Mouse (Mus musculus) kidney, postnatal 14 days (tissue): ENCODE data around the gene B4galt4.

Experiments used
- DNase-seq: peaks from one replicate; pipeline ENCODE4 v3.0.0; 2022; ENCODE audit warnings: mixed read lengths

B4galt4 gene

GRCm38 (mm10) chr16:38729139-38729538, 12.9 kb upstream of the B4galt4 start:
- DNase-seq: no peak

- DNase-seq: peak; percentile 59
Measured at GRCm38 (mm10) chr16:38729610-38730288, 12.3 kb upstream of the B4galt4 start.

GRCm38 (mm10) chr16:38730921-38731320, 11.1 kb upstream of the B4galt4 start:
- peak; percentile 43 for DNase-seq

- no peak for DNase-seq
Measured at GRCm38 (mm10) chr16:38741204-38741903, 710 bp upstream of the B4galt4 start.

GRCm38 (mm10) chr16:38742659-38743131, 631 bp downstream of the B4galt4 start:
- DNase-seq: peak; percentile 32

GRCm38 (mm10) chr16:38743941-38744673, 2.0 kb downstream of the B4galt4 start:
- no peak for DNase-seq

GRCm38 (mm10) chr16:38750803-38751202, 8.7 kb downstream of the B4galt4 start:
- DNase-seq: no peak

- DNase-seq: no peak
Measured at GRCm38 (mm10) chr16:38753631-38754030, 11.6 kb downstream of the B4galt4 start.

- no peak for DNase-seq
Measured at GRCm38 (mm10) chr16:38755452-38756176, 13.6 kb downstream of the B4galt4 start.

GRCm38 (mm10) chr16:38756177-38756503, 14.1 kb downstream of the B4galt4 start:
- DNase-seq: peak; percentile 78

GRCm38 (mm10) chr16:38756572-38756971, 14.5 kb downstream of the B4galt4 start:
- DNase-seq: peak; percentile 22

- DNase-seq: no peak
Measured at GRCm38 (mm10) chr16:38757626-38758025, 15.6 kb downstream of the B4galt4 start.

- DNase-seq: peak; percentile 75
Measured at GRCm38 (mm10) chr16:38758104-38758861, 16.2 kb downstream of the B4galt4 start.

- peak; percentile 18 for DNase-seq
Measured at GRCm38 (mm10) chr16:38760239-38760638, 18.2 kb downstream of the B4galt4 start.

- DNase-seq: no peak
Measured at GRCm38 (mm10) chr16:38760834-38761375, 18.8 kb downstream of the B4galt4 start.

- no peak for DNase-seq
Measured at GRCm38 (mm10) chr16:38761972-38762371, 19.9 kb downstream of the B4galt4 start.

GRCm38 (mm10) chr16:38762401-38762800, 20.3 kb downstream of the B4galt4 start:
- DNase-seq: no peak

- DNase-seq: no peak
Measured at GRCm38 (mm10) chr16:38763508-38763907, 21.4 kb downstream of the B4galt4 start.

GRCm38 (mm10) chr16:38766671-38767070, 24.6 kb downstream of the B4galt4 start:
- no peak for DNase-seq

GRCm38 (mm10) chr16:38767761-38768160, 25.7 kb downstream of the B4galt4 start:
- DNase-seq: no peak

GRCm38 (mm10) chr16:38768386-38768785, 26.3 kb downstream of the B4galt4 start:
- DNase-seq: no peak

GRCm38 (mm10) chr16:38769529-38769928, 27.5 kb downstream of the B4galt4 start:
- no peak for DNase-seq
